Comparison of ENCODE assay signal across 14 mouse cellular contexts in the genomic region with DNA sequence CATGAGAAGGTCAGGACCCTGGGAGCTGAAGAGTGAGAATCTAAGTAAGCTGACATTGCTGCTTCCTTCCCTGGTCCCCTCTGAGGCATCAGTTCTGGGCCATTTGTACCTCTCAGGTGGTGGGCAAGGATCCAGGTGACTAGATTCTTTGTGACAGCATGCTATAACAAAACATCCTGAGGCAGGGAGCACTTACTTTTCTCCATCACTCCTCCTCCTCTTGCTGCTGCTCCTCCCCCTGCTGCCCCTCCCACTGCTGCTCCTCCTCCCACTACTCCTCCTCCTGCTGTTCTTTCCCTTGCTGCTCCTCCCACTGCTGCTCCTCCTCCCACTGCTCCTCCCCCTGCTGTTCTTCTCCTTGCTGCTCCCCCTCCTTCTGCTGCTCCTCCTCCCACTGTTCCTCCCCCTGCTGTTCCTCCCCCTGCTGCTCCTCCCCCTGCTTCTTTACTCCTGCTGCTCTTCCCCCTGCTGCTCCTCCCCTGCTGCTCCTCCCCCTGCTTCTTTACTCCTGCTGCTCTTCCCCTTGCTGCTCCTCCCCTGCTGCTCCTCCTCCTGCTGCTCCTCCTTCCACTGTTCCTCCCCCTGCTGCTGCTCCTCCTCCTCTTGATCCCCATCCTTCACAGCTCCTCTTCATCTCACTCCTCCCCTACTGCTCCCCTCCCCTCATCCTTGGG. TPM values are rescaled to one million over a fixed set of nuclear protein-coding genes. Genes with fewer than 3 reads are reported as not detected.
DNase-seq lines count a peak whose midpoint lies in the region; ATAC-seq and TF ChIP-seq lines count a peak whose summit lies in the region.
"Had no signal": no experiment of that assay in that cellular context is flagged by ENCODE, and none has a peak within 500 bp of the region (broad histone marks: within the 10 kb centered on the region; RNA-seq: fewer than 3 reads in every experiment).

No protein-coding gene starts in this region.

- TF ChIP-seq CTCF in kidney, adult 2 months (conservative IDR thresholded peaks at IDR 0.05; ENCODE audit: insufficient read depth, insufficient read length, low read depth, low read length): no peak
- no peak for TF ChIP-seq CTCF in gastrocnemius, adult 2 months (IDR thresholded peaks at IDR 0.05)

- H3K4me3 ChIP-seq in kidney, adult 2 months (ENCODE audit: insufficient read depth, low read depth, low read length): no peak overlapping the region
- H3K4me3 ChIP-seq in gastrocnemius, adult 2 months: no peak overlapping the region
- H3K4me3 ChIP-seq: embryonic facial prominence, embryonic 13.5 days; left cerebral cortex, adult 2 months; midbrain, embryonic 12.5 days had no signal

- peak; percentile 9 for DNase-seq in kidney, adult 2 months
- no peak for DNase-seq in kidney, adult 11 months
- peak; percentile 29 for DNase-seq in right cerebral cortex, adult 18-20 months
- no peak for DNase-seq in right cerebral cortex, postnatal 36 days (ENCODE audit: low spot score in 2 of 2)
- peak; percentile 8 for DNase-seq in yolk sac, embryonic 10.5 days (ENCODE audit: low spot score)
- DNase-seq in c-Kit-positive CD71-positive TER-119-positive erythroid progenitor cells, embryonic 14.5 days (ENCODE audit: low spot score): no peak
- no peak for DNase-seq in gastrocnemius, adult 2 months
- DNase-seq: right cerebral cortex, postnatal 4 days had no signal

- intact Hi-C loops in gastrocnemius, adult 2 months (cut with DNase I): no loop called here

- H3K27ac ChIP-seq in kidney, adult 2 months (ENCODE audit: insufficient read depth, low read depth, low read length): no peak overlapping the region
- H3K27ac ChIP-seq in gastrocnemius, adult 2 months: no peak overlapping the region
- H3K27ac ChIP-seq: embryonic facial prominence, embryonic 13.5 days; left cerebral cortex, adult 2 months; midbrain, embryonic 12.5 days had no signal

- no peak for TF ChIP-seq POLR2A in kidney, adult 2 months (IDR thresholded peaks at IDR 0.05; ENCODE audit: low read depth, low read length)

- no peaks in the 10 kb centered on the region for H3K36me3 ChIP-seq in kidney, adult 2 months (ENCODE audit: control insufficient read depth, insufficient read depth, low read length)
- H3K36me3 ChIP-seq: embryonic facial prominence, embryonic 13.5 days; G1E; midbrain, embryonic 12.5 days had no signal

- H3K27me3 ChIP-seq in kidney, adult 2 months (replicated peaks; ENCODE audit: control insufficient read depth, insufficient read depth, low read length): no peaks in the 10 kb centered on the region
- H3K27me3 ChIP-seq: embryonic facial prominence, embryonic 13.5 days; midbrain, embryonic 12.5 days had no signal

- 0 out of 2 replicates have a peak, but pooled peaks have one; percentile 40 for ATAC-seq in erythroid progenitor cell, adult 5-6 weeks (replicated peaks; ENCODE audit: low FRiP score, poor library complexity, severe bottlenecking)

- no peaks in the 10 kb centered on the region for H3K4me1 ChIP-seq in kidney, adult 2 months (ENCODE audit: control insufficient read depth, insufficient read depth, low read length)
- H3K4me1 ChIP-seq: midbrain, embryonic 12.5 days had no signal

RNA-seq across cellular contexts. Expression of gene Wnt7a, which starts 39.1 kb away (rescaled TPM):
- polyA plus RNA-seq in kidney, adult 2 months (2012; rRNA removed): 0.03 and 0.05 TPM in 2 replicates
- not detected in 2 replicates for total RNA-seq in erythroid progenitor cell, adult 5-6 weeks (2015; ENCODE audit: low replicate concordance)
- not detected in 2 replicates for total RNA-seq in erythroid progenitor cell, adult 5-6 weeks (2017; ENCODE audit: low replicate concordance)
- not detected for total RNA-seq in gastrocnemius, adult 2 months (2021)
- polyA plus RNA-seq: G1E; gonadal fat pad, adult 2 months had no signal

Comparison
In these comparisons a context has a peak if more than half of its experiments do, and no peak if none do; other contexts are left out.
1. DNase-seq: peak in kidney, adult 2 months (single experiment), right cerebral cortex, adult 18-20 months (single experiment) and yolk sac, embryonic 10.5 days (single experiment); none in kidney, adult 11 months (single experiment), right cerebral cortex, postnatal 36 days (0 of 2), c-Kit-positive CD71-positive TER-119-positive erythroid progenitor cells, embryonic 14.5 days (single experiment) and gastrocnemius, adult 2 months (single experiment).